Mouse (Mus musculus): Measurements from ENCODE around the gene Eif3b. TPM values are rescaled to one million over a fixed set of nuclear protein-coding genes. Genes with fewer than 3 reads are reported as not detected.
A peak's percentile ranks its signal among the peaks of the same experiment; 100 is the strongest.

The Eif3b gene
- polyA plus RNA-seq, 1 experiment: 220 TPM

DNA sequence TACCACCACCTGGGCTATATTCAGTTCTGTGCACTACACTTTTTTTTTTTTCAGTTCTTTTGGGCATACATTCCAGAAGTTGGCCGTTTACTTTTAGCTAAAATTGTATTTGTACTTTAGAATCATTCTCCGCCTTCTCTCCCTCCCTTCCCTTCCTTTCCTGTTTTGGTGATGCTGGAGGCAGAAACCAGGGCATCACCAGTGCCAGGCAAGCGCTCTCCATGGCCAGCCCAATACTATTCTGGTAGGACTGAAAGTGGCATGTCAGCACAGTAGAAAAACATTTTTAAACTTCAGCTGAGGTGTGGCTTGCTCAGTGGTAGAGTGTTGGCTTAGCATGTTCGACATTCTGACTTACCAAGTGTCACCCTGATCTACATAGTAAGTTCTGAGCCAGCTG is 62.3 kb downstream of the Eif3b start:
- Histone ChIP-seq H3K4me2 (ENCODE audit: low read depth) (no peak overlapping the region), H3K79me2 (ENCODE audit: control insufficient read depth, insufficient read depth) (no peaks in the 10 kb centered on the region), H3ac (ENCODE audit: control insufficient read depth, insufficient read length) (no peak overlapping the region), H3K4me3 (no peak overlapping the region), H3K27me3 (ENCODE audit: control insufficient read depth, insufficient read depth, insufficient read length) (peaks cover 3% of the 10 kb centered on the region), H3K36me3 (ENCODE audit: control insufficient read depth, insufficient read depth) (no peaks in the 10 kb centered on the region)
- TF ChIP-seq SRF (IDR thresholded peaks at IDR 0.05; ENCODE audit: control insufficient read depth, insufficient read length, low read depth) (no peak), CEBPB (IDR thresholded peaks at IDR 0.05; ENCODE audit: insufficient read depth, poor library complexity, severe bottlenecking) (no peak), MYOD1 (IDR thresholded peaks at IDR 0.05; ENCODE audit: control insufficient read depth in 1 of 3, insufficient read length in 2 of 3, low read depth in 2 of 3) (no peak), REST (IDR thresholded peaks at IDR 0.05; ENCODE audit: insufficient read depth, insufficient read length) (no peak), MAX (IDR thresholded peaks at IDR 0.05; ENCODE audit: low read depth) (no peak), TCF12 (IDR thresholded peaks at IDR 0.05; ENCODE audit: insufficient read depth, poor library complexity, severe bottlenecking) (no peak), TCF3 (IDR thresholded peaks at IDR 0.05; ENCODE audit: insufficient read length, low read depth) (no peak), E2F4 (IDR thresholded peaks at IDR 0.05; ENCODE audit: insufficient read depth) (no peak), POLR2A (IDR thresholded peaks at IDR 0.05; ENCODE audit: insufficient read length, low read depth) (no peak), USF1 (IDR thresholded peaks at IDR 0.05; ENCODE audit: low read depth) (no peak), MYOG (IDR thresholded peaks at IDR 0.05; ENCODE audit: control insufficient read depth in 1 of 3, insufficient read depth in 1 of 3, insufficient read length in 2 of 3, low read depth in 2 of 3) (no peak), POLR2AphosphoS2 (IDR thresholded peaks at IDR 0.05; ENCODE audit: insufficient read length, low read depth) (no peak)

DNA sequence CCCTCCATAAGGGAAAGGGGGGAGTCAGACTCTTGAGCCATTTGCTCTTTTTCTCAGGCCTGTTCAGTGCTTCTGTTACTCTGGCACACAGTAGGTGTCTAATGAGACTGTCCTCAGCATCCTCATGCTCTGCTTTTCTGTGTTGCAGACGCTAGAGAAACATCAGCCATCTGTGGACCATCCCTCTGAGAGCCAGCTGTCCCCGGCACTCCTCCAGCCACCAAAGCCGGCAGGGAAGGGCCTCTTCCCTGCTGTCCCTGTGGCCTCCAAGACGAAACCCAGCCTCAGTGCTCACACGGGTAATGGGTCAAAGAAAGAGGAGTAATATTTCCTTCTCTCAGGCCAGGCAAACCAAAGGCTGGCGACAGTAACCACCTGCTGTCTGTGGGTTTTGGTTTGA is 72.0 kb downstream of the Eif3b start:
- H3ac ChIP-seq (ENCODE audit: control insufficient read depth, insufficient read length): no peak overlapping the region
- H3K4me2 ChIP-seq (ENCODE audit: low read depth): no peak overlapping the region
- peaks cover 47% of the 10 kb centered on the region for H3K27me3 ChIP-seq (ENCODE audit: control insufficient read depth, insufficient read depth, insufficient read length)
- H3K79me2 ChIP-seq (ENCODE audit: control insufficient read depth, insufficient read depth): no peaks in the 10 kb centered on the region
- H3K36me3 ChIP-seq (ENCODE audit: control insufficient read depth, insufficient read depth): no peaks in the 10 kb centered on the region
- no peak for TF ChIP-seq USF1 (IDR thresholded peaks at IDR 0.05; ENCODE audit: low read depth)
- no peak for TF ChIP-seq MAX (IDR thresholded peaks at IDR 0.05; ENCODE audit: low read depth)
- TF ChIP-seq CEBPB (IDR thresholded peaks at IDR 0.05; ENCODE audit: insufficient read depth, poor library complexity, severe bottlenecking): no peak
- no peak for TF ChIP-seq POLR2A (IDR thresholded peaks at IDR 0.05; ENCODE audit: insufficient read length, low read depth)
- TF ChIP-seq REST (IDR thresholded peaks at IDR 0.05; ENCODE audit: insufficient read depth, insufficient read length): no peak
- peak in 1 of 3 experiments; percentile 8 for TF ChIP-seq MYOD1 (IDR thresholded peaks at IDR 0.05; ENCODE audit: control insufficient read depth in 1 of 3, insufficient read length in 2 of 3, low read depth in 2 of 3)
- peak in 2 of 3 experiments; percentile 27 to 68 for TF ChIP-seq MYOG (IDR thresholded peaks at IDR 0.05; ENCODE audit: control insufficient read depth in 1 of 3, insufficient read depth in 1 of 3, insufficient read length in 2 of 3, low read depth in 2 of 3)
- no peak overlapping the region for H3K4me3 ChIP-seq

DNA sequence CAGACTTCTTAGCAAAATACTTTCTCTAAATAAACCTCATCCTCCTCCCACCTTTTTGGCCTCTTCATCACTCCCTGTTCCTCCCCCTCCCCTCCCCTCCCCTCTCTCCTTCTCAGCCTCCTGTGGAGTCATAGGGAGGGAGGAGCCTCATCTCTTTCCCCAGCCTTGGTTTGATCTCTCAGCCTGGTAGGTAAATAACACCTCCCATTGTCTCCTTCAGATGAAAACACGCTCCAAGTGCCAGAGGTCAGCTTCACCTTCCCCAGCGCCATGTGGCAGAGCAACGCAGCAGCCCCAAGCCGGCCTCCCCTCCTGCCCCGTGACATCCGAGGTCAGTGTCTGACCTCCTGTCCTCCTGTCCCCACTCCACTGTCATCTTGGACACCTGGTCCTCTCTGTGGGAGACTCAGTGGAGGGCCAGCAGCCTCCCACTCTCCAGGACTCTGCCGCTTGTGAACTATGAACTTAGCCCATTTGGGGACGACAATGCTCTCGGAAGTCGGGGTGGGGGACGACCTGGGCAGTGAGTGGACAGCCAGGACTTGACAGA is 73.6 kb downstream of the Eif3b start:
- peaks cover 33% of the 10 kb centered on the region for H3K27me3 ChIP-seq (ENCODE audit: control insufficient read depth, insufficient read depth, insufficient read length)
- no peaks in the 10 kb centered on the region for H3K36me3 ChIP-seq (ENCODE audit: control insufficient read depth, insufficient read depth)
- H3K4me2 ChIP-seq (ENCODE audit: low read depth): no peak overlapping the region
- no peaks in the 10 kb centered on the region for H3K79me2 ChIP-seq (ENCODE audit: control insufficient read depth, insufficient read depth)
- H3K4me3 ChIP-seq: no peak overlapping the region
- TF ChIP-seq TCF3 (IDR thresholded peaks at IDR 0.05; ENCODE audit: insufficient read length, low read depth) (no peak), USF1 (IDR thresholded peaks at IDR 0.05; ENCODE audit: low read depth) (no peak), TCF12 (IDR thresholded peaks at IDR 0.05; ENCODE audit: insufficient read depth, poor library complexity, severe bottlenecking) (no peak), POLR2A (IDR thresholded peaks at IDR 0.05; ENCODE audit: insufficient read length, low read depth) (no peak), REST (IDR thresholded peaks at IDR 0.05; ENCODE audit: insufficient read depth, insufficient read length) (no peak), CEBPB (IDR thresholded peaks at IDR 0.05; ENCODE audit: insufficient read depth, poor library complexity, severe bottlenecking) (no peak), MAX (IDR thresholded peaks at IDR 0.05; ENCODE audit: low read depth) (no peak)
- no peak overlapping the region for H3ac ChIP-seq (ENCODE audit: control insufficient read depth, insufficient read length)

Other genes with a start within 250 kb of the Eif3b start
- 35.6 TPM for gene Mad1l1, start 97.8 kb upstream of the Eif3b start, polyA plus RNA-seq (2012; fragmentation: generic; extraction: Trizol)
- gene Nudt1, start 97.7 kb upstream of the Eif3b start, polyA plus RNA-seq (2012; fragmentation: generic; extraction: Trizol): 18.2 TPM
- 10.0 TPM for gene Mrm2, start 87.4 kb upstream of the Eif3b start, polyA plus RNA-seq (2012; fragmentation: generic; extraction: Trizol)
- 50.5 TPM for gene Snx8, start 30.1 kb upstream of the Eif3b start, polyA plus RNA-seq (2012; fragmentation: generic; extraction: Trizol)
- gene Gm4869, start 26.3 kb downstream of the Eif3b start, polyA plus RNA-seq (2012; fragmentation: generic; extraction: Trizol): 0.07 TPM
- 9.0 TPM for gene Chst12, start 86.2 kb downstream of the Eif3b start, polyA plus RNA-seq (2012; fragmentation: generic; extraction: Trizol)
- not detected for gene Grifin, start 145.7 kb downstream of the Eif3b start, polyA plus RNA-seq (2012; fragmentation: generic; extraction: Trizol)
- 3.1 TPM for gene Lfng, start 188.0 kb downstream of the Eif3b start, polyA plus RNA-seq (2012; fragmentation: generic; extraction: Trizol)
- 23.8 TPM for gene Ttyh3, start 229.7 kb downstream of the Eif3b start, polyA plus RNA-seq (2012; fragmentation: generic; extraction: Trizol)

Data from myocyte (in vitro differentiated cells).